Mouse (Mus musculus) heart, embryonic 11.5 days (tissue): ENCODE data around the gene Hoxd12. TPM values are rescaled to one million over a fixed set of nuclear protein-coding genes. Genes with fewer than 3 reads are reported as not detected.

Source experiments
- ATAC-seq: fragments of 200-750 bp; cut with Nextera tagmentation; replicated peaks from 2 replicates; pipeline ENCODE4 v1.8.0; 2017; ENCODE audit warnings: moderate library complexity; ENCODE audit not compliant: insufficient number of reproducible peaks, low FRiP score, low TSS enrichment
- H3K27ac ChIP-seq: fragments of 300-500 bp; sonication (generic); 2 replicates; pipeline ENCODE4 v1.5.1; 2014; ENCODE audit warnings: mild to moderate bottlenecking, low read depth, low read length
- H3K27me3 ChIP-seq: fragments of 300-500 bp; sonication (generic); 2 replicates; pipeline ENCODE4 v1.6.1; 2014; ENCODE audit warnings: mild to moderate bottlenecking, low read length, mixed read lengths; ENCODE audit not compliant: control insufficient read depth, insufficient read depth
- H3K36me3 ChIP-seq: fragments of 300-500 bp; sonication (generic); 2 replicates; pipeline ENCODE4 v1.6.1; 2014; ENCODE audit warnings: mild to moderate bottlenecking, low read length, moderate library complexity, mixed read lengths; ENCODE audit not compliant: control insufficient read depth, insufficient read depth
- H3K4me1 ChIP-seq: fragments of 300-500 bp; sonication (generic); 2 replicates; pipeline ENCODE4 v1.6.1; 2014; ENCODE audit warnings: low read length; ENCODE audit not compliant: control insufficient read depth, insufficient read depth
- H3K4me2 ChIP-seq: fragments of 300-500 bp; sonication (generic); 2 replicates; pipeline ENCODE4 v1.6.1; 2014; ENCODE audit warnings: mild to moderate bottlenecking, moderate library complexity
- H3K4me3 ChIP-seq: fragments of 300-500 bp; sonication (generic); 2 replicates; pipeline ENCODE4 v1.5.1; 2014; ENCODE audit warnings: low read depth, low read length
- H3K9ac ChIP-seq: fragments of 300-500 bp; sonication (generic); 2 replicates; pipeline ENCODE4 v1.6.1; 2014; ENCODE audit warnings: mild to moderate bottlenecking, low read depth, low read length, moderate library complexity
- H3K9me3 ChIP-seq: fragments of 300-500 bp; sonication (generic); replicated peaks from 2 replicates; pipeline ENCODE4 v1.6.1; 2016; ENCODE audit warnings: low read length; ENCODE audit not compliant: control insufficient read depth
- WGBS: fragments of 180-500 bp; shearing (Covaris S2); extraction: QIAGEN DNeasy Blood & Tissue Kit; methylation state at CpG from one replicate; pipeline ENCODE4 v1.1.7; 2014; ENCODE audit not compliant: insufficient replicate concordance; 5-methylcytosine and 5-hydroxymethylcytosine counted together
- polyA plus RNA-seq: library from polyadenylated mRNA; unstranded; fragments of >200 nt; fragmentation: Nextera tagmentation; extraction: Ambion mirVana; gene quantifications from 2 replicates; pipeline ENCODE4 v1.2.1, GENCODE M21; 2014

Gene Hoxd12
- polyA plus RNA-seq, 1 experiment from 2014 or later = not detected

DNA sequence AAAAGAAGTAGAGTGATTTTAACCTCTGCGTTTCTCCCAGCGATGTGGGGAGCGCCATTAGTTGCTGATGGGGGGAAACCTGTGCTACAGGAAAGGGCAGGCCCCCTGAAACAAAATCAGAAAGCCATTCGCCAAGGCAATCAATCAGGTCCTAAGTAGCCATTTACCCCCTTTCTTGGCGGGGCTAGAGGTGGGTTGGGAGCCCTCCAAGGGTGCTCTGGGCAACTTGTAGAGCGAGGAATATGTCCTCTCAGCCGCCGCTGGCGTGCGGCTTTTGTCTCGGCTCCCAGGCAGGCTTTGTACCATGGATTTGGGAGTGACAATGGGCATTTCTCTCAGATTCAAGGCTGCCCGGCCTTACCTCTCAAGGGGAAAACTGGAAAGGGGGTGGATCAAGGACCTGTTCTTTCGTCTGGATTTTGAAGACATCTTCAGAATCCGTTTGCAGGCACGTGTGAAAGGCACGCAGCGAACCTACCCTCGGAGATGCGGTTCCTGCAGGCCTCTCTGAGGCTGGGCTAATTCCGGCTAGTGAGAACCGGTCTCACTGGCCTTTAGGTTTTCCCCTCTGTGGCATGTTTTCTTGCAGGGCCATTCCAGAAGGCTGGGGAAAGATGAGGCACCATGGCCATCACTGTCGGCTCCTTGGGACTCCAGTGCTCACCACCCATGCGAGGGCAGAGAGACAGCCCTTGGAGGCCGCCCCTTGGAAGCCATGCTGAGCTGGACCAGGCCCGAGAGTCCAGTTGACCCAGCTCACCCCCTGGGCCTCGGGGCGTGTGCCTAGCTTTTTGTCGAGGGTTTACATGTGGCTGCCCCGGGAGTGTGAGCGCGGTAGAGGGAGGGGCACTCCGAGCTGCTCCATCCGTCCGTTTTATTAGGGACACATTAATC lies 21.9 kb downstream of the Hoxd12 start:
- Histone ChIP-seq H3K4me2 (no peak overlapping the region), H3K9me3 (no peaks in the 10 kb centered on the region), H3K36me3 (no peaks in the 10 kb centered on the region), H3K27ac (no peak overlapping the region), H3K4me1 (peaks cover 2% of the 10 kb centered on the region; the same call in 1 of the 2 replicates), H3K9ac (no peak overlapping the region), H3K27me3 (peaks cover 99% of the 10 kb centered on the region), H3K4me3 (no peak overlapping the region)
- ATAC-seq = no peak
- 2% methylated on average over 34 of the region's 34 CpGs for WGBS

GRCm38 (mm10) chr2:74697567-74698121 lies 22.8 kb downstream of the Hoxd12 start, which contains the start of gene Hoxd9:
Hoxd9 (plus strand) TSS chr2:74697727.
- Histone ChIP-seq H3K9ac (0 out of 2 replicates have a peak within 1 kb of the TSS, but pooled peaks have one; percentile 28), H3K36me3 (no peaks in the 10 kb centered on the region), H3K27me3 (peaks cover 97% of the 10 kb centered on the region), H3K27ac (no peak within 1 kb of the TSS), H3K9me3 (no peaks in the 10 kb centered on the region), H3K4me1 (peaks cover 2% of the 10 kb centered on the region; the same call in 1 of the 2 replicates), H3K4me2 (peak within 1 kb of the TSS; percentile 69), H3K4me3 (peak within 1 kb of the TSS; percentile 41)
- under 1% methylated on average over 43 of the region's 43 CpGs for WGBS
- 0 out of 2 replicates have a peak, but pooled peaks have one; percentile 39 for ATAC-seq

DNA sequence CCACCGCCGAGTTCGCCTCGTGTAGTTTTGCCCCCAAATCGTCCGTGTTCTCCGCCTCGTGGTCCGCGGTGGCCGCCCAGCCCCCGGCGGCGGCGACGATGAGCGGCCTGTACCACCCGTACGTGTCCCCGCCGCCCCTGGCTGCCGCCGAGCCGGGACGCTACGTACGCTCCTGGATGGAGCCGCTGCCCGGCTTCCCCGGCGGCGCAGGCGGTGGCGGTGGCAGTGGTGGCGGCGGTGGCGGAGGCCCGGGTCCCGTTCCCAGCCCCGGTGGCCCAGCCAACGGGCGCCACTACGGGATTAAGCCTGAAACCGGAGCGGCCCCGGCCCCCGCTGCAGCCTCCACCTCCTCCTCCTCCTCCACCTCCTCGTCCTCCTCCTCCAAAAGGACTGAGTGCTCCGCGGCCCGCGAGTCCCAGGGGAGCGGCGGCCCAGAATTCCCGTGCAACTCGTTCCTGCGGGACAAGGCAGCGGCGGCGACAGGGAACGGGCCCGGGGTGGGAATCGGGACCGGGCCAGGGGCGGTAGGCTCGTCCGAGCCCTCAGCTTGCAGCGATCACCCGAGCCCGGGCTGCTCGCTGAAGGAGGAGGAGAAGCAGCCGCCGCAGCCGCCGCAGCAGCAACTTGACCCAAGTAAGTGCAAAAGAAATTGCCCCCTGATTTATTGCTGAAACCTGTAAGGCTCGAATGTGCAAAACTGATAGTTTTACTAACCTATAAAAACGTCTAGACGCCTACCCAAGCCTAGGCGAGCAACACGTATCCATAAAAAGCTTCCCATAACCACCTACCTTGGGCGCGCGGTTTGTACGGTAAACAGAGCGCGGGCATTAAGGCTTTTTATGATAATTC lies 23.6 kb downstream of the Hoxd12 start:
- ATAC-seq = 0 out of 2 replicates have a peak, but pooled peaks have one; percentile 7
- H3K27ac ChIP-seq = no peak overlapping the region
- H3K9me3 ChIP-seq = no peaks in the 10 kb centered on the region
- H3K9ac ChIP-seq = 0 out of 2 replicates have a peak overlapping the region, but pooled peaks have one; percentile 28
- H3K36me3 ChIP-seq = no peaks in the 10 kb centered on the region
- peaks cover 97% of the 10 kb centered on the region for H3K27me3 ChIP-seq
- peak overlapping the region; percentile 69 for H3K4me2 ChIP-seq
- peak overlapping the region; percentile 41 for H3K4me3 ChIP-seq
- WGBS = under 1% methylated on average over 86 of the region's 86 CpGs
- peaks cover 2% of the 10 kb centered on the region; the same call in 1 of the 2 replicates for H3K4me1 ChIP-seq

DNA sequence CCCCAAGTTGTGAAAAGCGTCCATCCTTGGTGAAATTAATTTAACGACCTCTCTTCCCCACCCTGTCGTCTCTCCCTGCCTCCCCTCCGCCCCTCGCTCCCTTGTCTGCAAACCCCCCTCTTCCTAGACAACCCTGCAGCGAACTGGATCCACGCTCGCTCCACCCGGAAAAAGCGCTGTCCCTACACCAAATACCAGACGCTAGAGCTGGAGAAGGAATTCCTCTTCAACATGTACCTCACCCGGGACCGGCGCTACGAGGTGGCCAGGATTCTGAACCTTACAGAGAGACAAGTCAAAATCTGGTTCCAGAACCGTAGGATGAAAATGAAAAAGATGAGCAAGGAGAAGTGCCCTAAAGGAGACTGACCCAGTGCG lies 24.2 kb downstream of the Hoxd12 start:
- no peaks in the 10 kb centered on the region for H3K9me3 ChIP-seq
- no peaks in the 10 kb centered on the region for H3K36me3 ChIP-seq
- H3K4me2 ChIP-seq = no peak overlapping the region
- peaks cover 97% of the 10 kb centered on the region for H3K27me3 ChIP-seq
- H3K4me3 ChIP-seq = no peak overlapping the region
- H3K9ac ChIP-seq = no peak overlapping the region
- under 1% methylated on average over 17 of the region's 17 CpGs for WGBS
- ATAC-seq = no peak
- H3K4me1 ChIP-seq = peaks cover 2% of the 10 kb centered on the region; the same call in 1 of the 2 replicates
- H3K27ac ChIP-seq = no peak overlapping the region

GRCm38 (mm10) chr2:74699664-74700545 lies 25.1 kb downstream of the Hoxd12 start:
- Histone ChIP-seq H3K36me3 (no peaks in the 10 kb centered on the region), H3K27me3 (peaks cover 97% of the 10 kb centered on the region), H3K9me3 (no peaks in the 10 kb centered on the region), H3K4me2 (no peak overlapping the region), H3K27ac (no peak overlapping the region), H3K9ac (no peak overlapping the region), H3K4me1 (peaks cover 2% of the 10 kb centered on the region; the same call in 1 of the 2 replicates), H3K4me3 (no peak overlapping the region)
- no peak for ATAC-seq
- 3% methylated on average over 23 of the region's 23 CpGs for WGBS

GRCm38 (mm10) chr2:74700546-74701112 lies 25.8 kb downstream of the Hoxd12 start:
- no peak overlapping the region for H3K9ac ChIP-seq

GRCm38 (mm10) chr2:74701949-74702819 lies 27.4 kb downstream of the Hoxd12 start:
- no peak overlapping the region for H3K4me2 ChIP-seq
- 14% methylated on average over 17 of the region's 17 CpGs for WGBS
- H3K4me3 ChIP-seq = no peak overlapping the region
- no peak for ATAC-seq
- no peak overlapping the region for H3K27ac ChIP-seq
- H3K4me1 ChIP-seq = peaks cover 5% of the 10 kb centered on the region
- no peaks in the 10 kb centered on the region for H3K36me3 ChIP-seq
- no peak overlapping the region for H3K9ac ChIP-seq
- no peaks in the 10 kb centered on the region for H3K9me3 ChIP-seq
- peaks cover 94% of the 10 kb centered on the region for H3K27me3 ChIP-seq

More at GRCm38 (mm10) chr2:74700546-74701112, 25.8 kb downstream of the Hoxd12 start:
- H3K4me2 ChIP-seq = no peak overlapping the region
- H3K4me1 ChIP-seq = peaks cover 3% of the 10 kb centered on the region
- WGBS = 3% methylated on average over 22 of the region's 22 CpGs
- H3K9me3 ChIP-seq = no peaks in the 10 kb centered on the region
- H3K27ac ChIP-seq = no peak overlapping the region
- ATAC-seq = no peak
- no peak overlapping the region for H3K4me3 ChIP-seq
- no peaks in the 10 kb centered on the region for H3K36me3 ChIP-seq
- peaks cover 97% of the 10 kb centered on the region for H3K27me3 ChIP-seq
